Mouse (Mus musculus) fibroblast of lung, adult 2 months (primary cell): ENCODE data around the gene Cux2.

ENCODE experiments used
- DNase-seq: peaks from one replicate; pipeline ENCODE4 v3.0.0-alpha.2; 2011; ENCODE audit warnings: low read depth

Cux2 gene

GRCm38 (mm10) chr5:121962359-121962758, 87.5 kb downstream of the Cux2 start:
- no peak for DNase-seq

GRCm38 (mm10) chr5:121961256-121961655, 88.6 kb downstream of the Cux2 start:
- DNase-seq, result no peak

- DNase-seq, result no peak
Measured at GRCm38 (mm10) chr5:121959688-121960087, 90.2 kb downstream of the Cux2 start.

- no peak for DNase-seq
Measured at GRCm38 (mm10) chr5:121958551-121958950, 91.4 kb downstream of the Cux2 start.

- DNase-seq, result no peak
Measured at GRCm38 (mm10) chr5:121955806-121956205, 94.1 kb downstream of the Cux2 start.

GRCm38 (mm10) chr5:121950175-121950574, 99.7 kb downstream of the Cux2 start:
- DNase-seq, result no peak

- DNase-seq, result no peak
Measured at GRCm38 (mm10) chr5:121949050-121949443, 100.9 kb downstream of the Cux2 start.

- peak; percentile 5 for DNase-seq
Measured at GRCm38 (mm10) chr5:121948302-121949049, 101.4 kb downstream of the Cux2 start.

GRCm38 (mm10) chr5:121946657-121947245, 103.2 kb downstream of the Cux2 start:
- DNase-seq, result no peak

GRCm38 (mm10) chr5:121945819-121946218, 104.1 kb downstream of the Cux2 start:
- no peak for DNase-seq

GRCm38 (mm10) chr5:121944021-121944790, 105.7 kb downstream of the Cux2 start:
- no peak for DNase-seq

- DNase-seq, result no peak
Measured at GRCm38 (mm10) chr5:121943472-121943871, 106.4 kb downstream of the Cux2 start.

- DNase-seq, result no peak
Measured at GRCm38 (mm10) chr5:121938065-121938849, 111.6 kb downstream of the Cux2 start.

GRCm38 (mm10) chr5:121930261-121930660, 119.6 kb downstream of the Cux2 start:
- DNase-seq, result no peak

- DNase-seq, result no peak
Measured at GRCm38 (mm10) chr5:121928362-121929000, 121.4 kb downstream of the Cux2 start.

GRCm38 (mm10) chr5:121926543-121926814, 123.4 kb downstream of the Cux2 start:
- DNase-seq, result no peak

GRCm38 (mm10) chr5:121925751-121926542, 124.0 kb downstream of the Cux2 start:
- DNase-seq, result no peak

GRCm38 (mm10) chr5:121925291-121925690, 124.6 kb downstream of the Cux2 start:
- no peak for DNase-seq

- DNase-seq, result no peak
Measured at GRCm38 (mm10) chr5:121924423-121924822, 125.5 kb downstream of the Cux2 start.

- no peak for DNase-seq
Measured at GRCm38 (mm10) chr5:121922942-121923826, 126.7 kb downstream of the Cux2 start.
